Mouse (Mus musculus) layer of hippocampus, postnatal 25 days (tissue): ENCODE results near the gene Mog. TPM values are rescaled to one million over a fixed set of nuclear protein-coding genes. Genes with fewer than 3 reads are reported as not detected.
"Not testable (repeated sequence)": the region's sequence is repeated elsewhere in the genome, so short reads cannot be mapped to it uniquely, and the experiment has no call there.

Experiments used
- DNase-seq, 2 experiments: peaks; one replicate each; pipeline ENCODE4 v3.0.0; 2022; ENCODE audit warnings: mixed read lengths in 2 of 2, low spot score in 1 of 2; ENCODE audit errors: extremely low spot score in 1 of 2
- total RNA-seq, 2 experiments: library from RNA; stranded (reverse); gene quantifications; 2 replicates each; pipeline ENCODE4 v1.2.3; 2021

Gene Mog
- total RNA-seq, 2 experiments from 2014 or later, result 96.8 to 121 TPM

DNA sequence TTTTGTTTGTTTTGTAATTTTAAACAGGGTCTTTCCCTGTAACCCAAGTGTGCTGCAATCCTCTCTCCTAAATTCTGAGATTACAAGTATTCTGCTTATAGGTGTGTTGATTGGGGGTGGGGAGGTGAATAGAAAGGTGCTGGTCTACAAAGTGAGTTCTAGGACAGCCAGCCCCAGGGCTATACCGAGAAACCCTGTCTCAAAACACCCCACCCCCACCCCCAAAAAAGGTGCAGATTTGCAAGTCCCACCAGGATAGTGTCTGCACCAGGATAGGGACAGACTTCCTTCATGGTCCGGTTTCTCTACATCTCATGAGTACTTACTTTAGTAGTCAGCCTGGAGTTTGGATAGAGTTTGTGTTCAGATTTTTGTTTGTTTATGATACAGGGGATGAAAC lies 24.7 kb downstream of the Mog start:
- DNase-seq, result no peak

DNA sequence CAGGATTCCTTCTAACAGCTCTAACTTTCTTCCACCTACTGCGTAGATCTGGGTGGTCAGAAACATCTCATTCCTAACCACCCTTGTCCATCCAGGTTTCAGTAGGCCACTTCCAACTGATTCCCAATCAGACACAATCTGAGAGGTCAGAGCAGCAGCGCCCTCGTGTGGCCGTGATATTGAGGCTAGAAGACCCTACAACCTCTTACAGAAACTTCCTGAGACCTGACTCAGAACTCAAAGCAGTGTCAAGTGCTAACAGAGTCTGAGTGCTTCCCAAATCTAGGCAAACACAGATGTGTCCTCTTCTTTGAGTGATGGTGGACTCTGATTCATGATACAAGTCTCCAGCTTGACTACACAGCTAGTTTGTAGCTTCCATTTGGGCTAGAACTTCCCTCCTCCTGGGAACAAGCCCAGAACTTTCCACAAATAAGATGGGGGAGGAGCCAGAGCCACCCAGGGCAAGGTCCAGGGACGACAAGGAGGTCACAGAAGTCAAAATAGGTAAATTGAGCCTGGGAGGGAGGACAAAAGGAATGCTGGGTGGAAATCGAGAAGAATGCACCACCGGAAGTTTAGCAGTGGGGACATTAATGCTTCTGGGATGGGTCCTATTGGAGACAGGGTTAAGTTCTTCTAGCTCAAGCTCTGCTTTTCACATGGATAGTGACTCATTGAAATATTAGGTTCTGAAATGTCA lies 26.0 kb downstream of the Mog start:
- peak; percentile 59 to 93 for DNase-seq

DNA sequence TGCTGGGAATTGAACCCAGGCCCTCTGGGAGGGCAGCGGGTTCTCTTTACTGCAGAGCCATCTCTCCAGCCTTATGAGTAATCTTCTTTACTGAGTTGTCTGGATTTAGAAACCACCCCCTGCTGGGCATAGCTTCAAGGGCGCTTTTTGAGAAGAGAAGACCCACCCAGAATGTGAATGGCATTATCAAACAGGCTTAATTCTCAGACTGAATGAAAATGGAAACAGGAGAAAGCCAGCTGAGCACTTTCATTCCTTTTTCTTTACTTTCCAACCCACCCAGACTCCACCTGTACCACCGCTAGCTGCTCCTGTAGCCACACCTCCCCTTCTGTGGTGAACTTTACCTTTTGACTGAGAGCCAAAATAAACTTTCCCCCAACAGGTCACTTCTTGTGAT lies 27.8 kb downstream of the Mog start:
- no peak for DNase-seq

DNA sequence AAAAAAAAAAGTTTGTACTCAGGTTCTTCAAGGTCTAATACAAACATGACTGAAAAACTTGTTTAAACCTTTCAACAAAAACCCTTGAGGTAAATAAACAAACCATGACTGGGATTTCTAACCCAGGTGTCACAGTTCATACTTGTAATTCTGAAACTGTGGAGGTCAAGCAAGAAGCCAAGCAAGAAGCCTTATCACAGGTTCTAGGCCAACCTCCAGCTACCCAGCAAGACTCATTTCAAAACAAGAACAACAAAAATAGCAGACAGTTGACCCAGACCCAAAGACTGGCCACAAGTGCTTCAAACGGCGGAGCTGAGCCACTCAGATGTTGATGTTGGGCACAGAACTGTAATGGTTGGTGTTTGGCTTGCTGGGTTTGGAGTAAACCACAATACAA lies 28.7 kb downstream of the Mog start:
- DNase-seq, result no peak

DNA sequence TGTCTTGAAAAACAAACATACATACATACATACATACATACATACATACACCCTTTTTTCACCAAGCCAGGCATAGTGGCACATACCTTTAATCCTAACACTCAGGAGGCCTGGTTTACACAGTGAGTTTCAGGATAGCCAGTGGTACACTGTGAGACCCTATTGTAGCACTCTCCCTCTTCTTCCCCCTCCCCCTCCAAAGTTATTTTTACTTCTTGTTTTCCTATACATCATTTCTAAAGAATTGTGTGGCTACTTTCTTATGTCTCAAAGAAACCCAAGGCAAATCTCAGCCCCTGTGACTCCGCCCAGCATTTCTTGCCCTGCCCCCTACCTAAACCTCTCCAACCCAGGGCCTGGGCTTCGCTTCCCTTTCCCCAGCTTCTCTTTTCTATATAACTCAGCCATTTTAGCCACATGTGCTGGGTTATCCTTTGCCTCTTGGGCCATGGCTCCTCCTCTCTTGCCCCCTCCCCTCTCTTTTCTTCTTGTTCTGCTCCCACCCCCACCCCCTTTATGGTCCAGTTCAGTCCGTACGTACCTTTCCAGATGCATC lies 29.4 kb downstream of the Mog start:
- DNase-seq, result no peak

DNA sequence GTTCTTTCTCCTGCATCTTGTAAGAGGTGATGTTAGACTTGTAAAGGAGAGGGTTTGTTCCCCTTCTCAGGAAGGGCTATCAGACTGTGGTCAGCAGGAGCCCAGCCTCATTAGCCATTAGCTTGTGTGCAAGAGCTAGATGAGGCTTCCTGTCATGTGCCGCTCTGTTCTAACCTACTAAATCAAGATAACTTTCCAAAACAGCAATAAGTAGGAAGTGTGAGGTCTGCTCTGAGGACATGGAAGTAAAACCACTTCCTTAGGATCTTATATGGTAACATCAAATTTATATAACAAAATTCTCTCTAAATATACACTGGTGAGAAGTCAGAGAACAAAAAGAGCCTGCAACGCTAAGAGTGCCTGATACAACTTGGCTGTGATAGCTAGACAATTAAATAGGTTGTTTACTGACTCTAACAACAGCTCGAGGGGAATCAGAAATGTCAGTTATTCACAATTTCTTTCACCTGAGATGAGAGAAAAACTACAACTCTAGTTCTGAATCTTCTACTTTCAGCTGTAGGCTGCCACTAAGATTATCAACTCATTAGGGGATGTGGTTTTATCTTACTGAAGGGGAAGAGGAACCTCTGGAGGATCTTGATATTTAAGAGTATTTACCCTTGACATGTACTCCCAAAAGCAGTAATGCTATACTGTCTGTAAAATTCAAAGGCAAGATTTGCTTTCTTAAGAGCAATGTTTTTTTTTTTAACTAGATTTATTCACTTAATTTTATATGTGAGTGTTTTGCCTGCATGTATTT lies 30.7 kb downstream of the Mog start:
- DNase-seq, result no peak

DNA sequence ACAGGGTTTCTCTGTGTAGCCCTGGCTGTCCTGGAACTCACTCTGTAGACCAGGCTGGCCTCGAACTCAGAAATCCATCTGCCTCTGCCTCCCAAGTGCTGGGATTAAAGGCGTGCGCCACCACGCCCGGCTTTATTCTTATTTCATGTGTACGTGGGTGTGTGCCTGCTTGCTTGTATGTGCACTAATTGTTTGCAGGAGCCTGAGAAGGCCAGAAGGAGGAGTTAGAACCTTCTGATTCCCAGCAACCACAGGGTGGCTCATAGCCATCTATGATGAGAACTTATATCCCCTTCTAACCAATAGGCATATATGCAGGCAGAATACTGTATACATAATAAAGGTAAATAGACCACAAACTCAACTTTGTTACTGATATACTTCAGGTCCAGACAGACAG lies 32.6 kb downstream of the Mog start:
- DNase-seq, result not testable (repeated sequence)

DNA sequence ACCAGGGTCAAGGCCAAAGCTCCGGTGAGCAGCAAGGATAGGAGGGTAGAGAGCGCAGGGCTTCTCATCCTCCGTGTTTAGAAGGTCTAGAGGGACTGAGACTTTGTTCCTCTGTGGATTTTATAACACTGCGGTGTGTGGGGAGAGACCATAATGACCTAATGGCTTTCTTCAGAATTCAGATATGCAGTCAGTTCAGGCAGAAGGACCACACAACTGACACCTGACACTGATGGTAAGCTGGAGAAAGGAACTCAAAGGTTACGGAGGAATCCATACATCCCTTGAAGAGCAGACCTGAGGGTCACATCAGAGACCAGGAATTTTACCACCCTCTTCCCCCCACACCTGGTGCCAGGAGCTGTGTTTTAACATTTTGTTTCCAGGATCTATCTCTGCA lies 33.8 kb downstream of the Mog start, which contains the start of gene H2-M5:
H2-M5 (minus strand) TSS at position 101 of the 400 bp plus-strand sequence.
- DNase-seq, result no peak

DNA sequence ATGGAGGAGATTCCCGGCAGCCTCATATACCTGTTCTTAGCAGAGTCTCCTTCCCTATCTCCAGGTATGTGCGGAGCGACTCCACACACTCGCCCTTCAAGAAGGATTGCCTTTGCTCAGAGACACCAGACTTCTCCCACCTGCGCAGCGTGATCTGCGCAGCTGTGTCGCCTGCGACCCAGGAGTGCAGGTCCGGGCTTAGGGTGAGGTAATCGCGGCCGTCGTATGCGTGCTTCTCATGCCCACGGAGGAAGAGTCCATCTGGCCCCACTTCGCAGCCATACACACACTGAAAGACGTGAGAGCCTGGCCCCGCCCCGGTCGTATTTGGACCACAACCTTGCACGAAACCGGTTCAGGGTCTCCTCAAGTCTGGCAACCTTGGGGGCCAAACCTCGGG lies 34.7 kb downstream of the Mog start:
- DNase-seq, result no peak

DNA sequence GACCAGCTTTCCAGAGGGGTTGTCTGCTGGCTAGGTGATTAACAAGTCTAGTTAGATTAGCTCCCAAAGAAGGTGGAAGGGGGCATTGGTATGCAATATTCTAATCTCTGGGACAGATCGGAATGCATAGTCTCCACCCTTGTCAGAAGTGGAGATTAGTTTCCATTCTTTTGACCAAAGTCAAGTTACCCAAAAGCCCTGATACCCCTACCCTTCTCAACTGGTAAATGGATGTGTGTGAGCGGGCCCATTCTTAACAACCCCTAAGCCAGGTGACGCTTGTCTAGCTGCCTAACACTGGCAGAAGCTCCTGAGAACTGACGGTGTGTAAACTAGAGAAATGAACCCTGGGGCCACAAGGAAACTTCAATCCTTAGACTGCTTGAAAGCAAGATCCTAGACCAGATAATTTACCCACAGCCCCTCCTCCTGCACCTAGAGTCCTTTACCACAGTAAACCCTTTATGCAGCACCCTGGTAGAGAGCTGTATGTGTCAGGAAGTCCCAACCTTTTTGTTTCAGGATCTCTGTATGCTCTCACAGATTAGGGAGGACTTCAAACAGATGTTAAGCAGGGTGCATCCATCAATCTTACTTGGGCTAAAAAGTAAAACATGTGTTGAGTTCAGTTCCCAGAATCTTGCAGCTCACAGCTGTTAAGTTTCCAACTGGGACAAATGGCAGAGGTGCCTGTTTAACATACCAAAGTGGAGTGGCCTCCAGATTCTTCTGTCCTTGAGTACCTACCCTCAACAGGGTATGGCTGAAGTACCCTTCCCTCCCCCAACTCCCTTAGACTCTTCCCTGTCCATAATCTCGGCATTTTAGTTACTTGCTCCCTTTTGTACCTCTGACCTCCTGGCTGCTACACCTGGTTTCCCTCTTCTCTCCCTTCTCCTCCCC lies 40.7 kb downstream of the Mog start:
- no peak for DNase-seq

DNA sequence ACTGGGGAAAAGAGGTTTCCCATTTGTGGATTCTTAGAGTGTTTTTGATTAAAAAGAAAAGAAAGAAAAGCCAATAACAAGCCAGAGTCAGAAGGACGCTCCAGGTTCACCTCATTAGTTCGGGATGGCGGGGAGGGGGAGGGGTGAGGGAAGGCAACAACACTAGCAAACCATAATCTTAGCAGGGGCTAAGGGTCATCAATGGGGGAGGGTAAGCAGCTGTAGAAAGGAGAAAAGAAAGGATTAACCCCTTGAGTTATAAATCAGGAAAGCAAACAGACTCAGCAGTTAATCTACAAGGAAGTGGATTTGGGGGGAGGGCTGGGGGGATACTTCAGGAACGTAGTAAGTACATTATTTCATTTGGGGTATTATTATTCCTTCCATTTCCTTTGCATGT lies 41.4 kb downstream of the Mog start:
- DNase-seq, result no peak

DNA sequence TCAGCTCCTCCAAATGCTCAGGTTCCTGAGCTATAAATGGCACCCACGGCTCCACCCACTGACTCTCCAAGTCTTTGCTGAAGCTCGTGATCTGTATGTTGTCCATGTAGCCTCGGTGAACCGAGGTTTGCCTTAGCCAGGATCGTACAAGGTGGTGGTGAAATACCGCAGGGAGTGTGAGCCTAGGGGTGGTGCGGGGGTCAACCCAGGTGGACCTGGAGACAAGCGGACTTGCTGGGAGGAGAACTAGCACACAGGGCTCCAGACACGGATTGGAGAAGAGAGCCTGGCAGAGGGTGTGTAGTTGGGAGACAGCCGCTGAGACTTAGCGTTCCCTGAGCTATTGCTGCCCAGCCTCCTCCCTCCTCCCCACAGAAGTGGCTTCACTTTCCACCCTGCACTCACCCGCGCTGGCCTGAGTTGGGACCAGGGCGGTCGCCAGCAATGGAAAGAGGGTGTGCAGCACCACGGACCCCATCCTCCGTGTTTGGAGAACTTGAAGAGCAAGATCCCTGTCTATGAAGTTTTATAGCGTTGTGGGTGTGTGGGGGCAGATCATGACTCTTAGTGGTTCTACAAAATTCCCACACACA lies 41.9 kb downstream of the Mog start, which contains the start of gene 2410137M14Rik:
2410137M14Rik (minus strand) TSS at position 17 of the 593 bp plus-strand sequence.
- peak in 1 of 2 experiments; percentile 15 for DNase-seq

DNA sequence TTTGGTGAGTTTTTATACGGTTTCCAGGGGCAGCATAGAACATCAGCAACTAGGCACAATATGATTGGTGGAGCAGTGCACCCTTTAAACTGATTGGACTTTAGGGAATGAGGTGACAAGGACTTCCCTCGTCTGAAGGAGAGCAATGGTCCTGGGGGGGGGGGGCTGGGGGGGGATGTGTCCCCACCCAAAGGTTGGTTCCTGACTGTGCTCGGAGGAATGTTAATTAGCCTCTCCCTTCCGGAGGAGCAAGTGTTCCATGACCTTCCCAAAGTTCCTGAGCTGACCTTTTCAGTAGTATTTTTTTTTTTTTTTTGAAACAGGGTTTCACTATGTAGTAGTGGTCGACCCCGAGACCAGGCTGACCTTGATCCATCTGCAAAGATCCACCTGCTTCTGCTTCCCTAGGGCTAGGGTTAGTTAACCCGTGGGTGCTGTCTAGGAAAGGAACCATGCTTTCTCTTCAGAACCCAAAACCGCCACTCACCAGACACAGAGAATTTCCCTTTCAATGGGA lies 49.9 kb downstream of the Mog start:
- DNase-seq, result no peak

DNA sequence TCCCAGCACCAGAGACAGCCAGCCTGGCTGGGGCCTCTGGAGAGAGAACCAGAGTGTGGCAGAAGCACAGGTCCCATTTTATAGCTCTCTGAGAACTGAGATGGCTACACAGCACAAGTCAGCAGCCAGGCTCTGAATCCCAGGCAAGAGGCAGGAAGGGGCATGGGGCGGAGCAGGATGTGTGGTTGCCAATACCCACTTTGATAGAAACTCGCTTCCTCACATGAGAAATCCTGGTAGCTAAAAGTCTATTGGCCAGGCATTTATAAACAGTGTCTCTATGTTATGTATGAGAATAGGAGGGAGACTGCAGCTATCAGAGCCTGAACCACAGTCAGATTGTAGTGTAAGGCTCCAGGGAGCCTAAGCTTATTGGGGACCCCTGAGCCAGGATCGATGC lies 50.4 kb downstream of the Mog start:
- no peak for DNase-seq

DNA sequence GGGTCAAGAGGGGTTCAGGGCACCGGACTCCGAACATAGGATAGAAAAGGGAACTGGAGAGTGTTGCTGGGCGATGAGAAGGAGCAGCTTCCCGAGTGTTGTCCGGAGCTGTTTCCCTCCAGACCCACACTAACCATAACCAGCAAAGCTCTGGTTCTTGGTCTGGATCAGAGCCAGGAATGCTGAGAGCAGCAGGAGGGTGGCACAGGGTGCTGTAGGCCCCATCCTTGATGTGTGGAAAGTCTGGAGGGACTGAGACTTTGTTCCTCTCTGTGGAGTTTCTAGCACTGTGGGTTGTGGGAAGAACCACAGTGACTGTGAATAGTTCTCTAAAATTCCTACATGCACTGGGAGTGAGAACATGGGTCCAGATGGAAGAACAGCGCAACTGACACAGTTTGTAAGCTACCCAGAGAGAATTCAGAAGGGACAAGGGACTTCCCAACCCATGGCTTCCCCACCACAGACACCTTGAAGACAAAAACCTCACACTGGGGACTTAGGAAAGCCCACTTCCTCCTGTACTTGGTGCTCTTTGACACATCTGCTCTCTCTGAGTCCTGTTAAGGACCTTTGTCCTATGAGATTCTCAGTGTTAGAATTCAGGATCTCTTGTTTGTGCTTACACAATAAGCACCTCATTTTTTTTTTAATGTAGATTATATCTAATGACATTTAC lies 51.9 kb downstream of the Mog start:
- no peak for DNase-seq

DNA sequence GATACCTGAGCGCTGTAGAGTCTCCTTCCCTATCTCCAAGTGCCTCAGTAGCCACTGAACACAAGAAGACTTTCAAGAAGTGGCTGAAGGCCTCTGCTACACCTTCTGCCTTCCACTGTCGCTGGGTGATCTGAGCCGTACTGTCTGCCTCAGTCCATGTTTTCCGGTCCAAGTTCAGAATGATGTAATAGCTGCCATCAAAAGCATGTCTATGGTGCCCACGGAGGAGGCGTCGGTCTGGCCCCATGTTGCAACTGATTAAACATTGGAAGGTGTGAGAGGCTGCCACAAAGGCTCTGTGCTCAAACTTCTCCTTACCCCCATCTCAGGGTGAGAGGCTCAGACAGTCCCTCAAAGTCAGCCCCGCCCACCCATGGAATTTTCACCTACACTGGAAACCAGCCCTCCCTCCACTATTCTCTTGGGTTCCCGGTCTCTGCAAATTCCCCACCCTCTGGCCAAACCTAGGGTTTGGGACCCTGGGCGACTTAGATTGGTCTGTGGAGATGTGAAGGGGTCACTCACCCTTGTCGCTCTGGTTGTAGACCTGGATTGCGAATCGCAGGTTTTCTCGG lies 52.8 kb downstream of the Mog start:
- no peak for DNase-seq

DNA sequence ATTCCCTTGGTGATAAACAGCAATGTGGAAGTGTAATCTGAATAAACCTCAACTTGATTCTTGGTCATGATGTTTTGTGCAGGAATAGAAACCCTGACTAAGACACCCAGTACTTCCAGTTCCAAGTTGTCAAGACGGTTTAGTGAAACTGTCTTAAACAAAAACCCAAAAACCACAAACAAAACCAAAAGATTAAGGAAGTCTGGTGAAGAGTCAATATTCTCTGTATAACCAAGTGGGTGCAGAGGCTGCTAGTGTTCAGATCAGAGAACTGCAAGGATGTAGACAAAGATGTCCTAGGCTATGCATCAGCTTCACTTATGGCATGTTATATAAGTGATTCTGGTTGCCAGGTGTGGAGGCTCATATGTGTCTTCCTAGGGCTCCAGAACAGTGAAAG lies 56.3 kb downstream of the Mog start:
- no peak for DNase-seq

DNA sequence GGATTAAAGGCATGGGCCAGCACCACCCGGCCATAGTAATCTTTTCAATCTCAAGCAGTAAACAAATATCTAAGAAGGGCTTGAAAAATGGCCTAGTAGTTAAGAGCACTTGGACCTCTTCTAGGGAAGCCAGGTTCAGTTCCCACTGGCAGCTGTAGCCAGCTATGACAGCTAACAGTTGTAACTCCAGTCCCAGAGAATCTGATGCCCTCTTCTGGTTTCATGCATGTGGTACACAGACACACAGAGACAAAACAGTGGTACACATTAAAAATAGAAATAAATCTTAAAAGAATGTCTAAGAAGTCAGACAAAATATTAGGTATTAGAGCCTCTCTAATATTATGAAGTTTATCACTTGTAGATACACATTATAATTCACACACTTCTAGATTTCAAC lies 62.1 kb downstream of the Mog start:
- no peak for DNase-seq
